Mouse (Mus musculus): Measurements from ENCODE around the gene Hbp1.

The Hbp1 gene

DNA sequence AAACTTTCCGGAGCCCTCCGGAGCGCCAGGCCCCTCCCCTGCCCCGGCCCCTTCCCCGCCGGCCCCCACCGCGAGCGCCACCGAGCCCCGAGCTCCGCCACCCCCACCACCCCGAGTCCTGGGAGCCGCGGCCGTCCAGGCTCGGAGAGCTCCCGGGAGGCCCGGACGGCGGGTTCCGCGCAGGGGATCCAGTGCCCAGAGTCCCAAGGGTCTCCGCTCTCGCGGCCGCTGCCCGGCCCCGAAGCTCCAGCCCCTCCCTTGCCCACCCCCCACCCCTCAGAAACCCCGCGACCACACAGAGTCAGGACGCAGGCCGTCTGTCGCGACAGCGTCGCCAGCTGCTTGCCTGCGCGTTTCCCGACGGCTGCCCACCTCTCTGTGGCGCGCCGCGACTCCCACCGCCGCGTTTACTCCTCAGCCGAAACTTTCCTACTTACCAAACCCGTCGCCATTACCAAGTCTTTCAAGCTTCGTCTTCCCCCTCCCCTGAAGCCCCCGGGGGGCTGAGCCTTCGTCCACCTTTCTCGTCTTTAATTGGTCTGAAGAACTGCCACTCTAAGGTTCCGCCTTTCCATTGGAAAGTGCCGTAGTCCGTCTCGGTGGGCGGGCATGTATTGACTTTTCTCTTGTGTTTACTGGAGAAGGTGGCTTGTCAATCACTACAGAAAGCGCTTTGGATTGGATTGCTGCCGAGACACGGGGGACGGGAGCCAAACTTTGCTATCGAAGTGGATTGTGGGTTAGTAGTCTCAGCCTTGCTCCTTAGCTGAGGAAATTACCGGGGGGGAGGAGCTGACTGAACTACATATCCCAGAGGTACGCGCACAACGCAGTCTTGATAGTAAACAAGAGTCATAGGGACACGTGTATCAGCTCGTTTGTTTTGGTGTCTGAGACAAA is at the start of gene Hbp1:
TSS of gene Hbp1 (minus strand) at position 777 of the 900 bp plus-strand sequence.
- DNase-seq (ENCODE audit: low read depth, low spot score), result peak; percentile 99

DNA sequence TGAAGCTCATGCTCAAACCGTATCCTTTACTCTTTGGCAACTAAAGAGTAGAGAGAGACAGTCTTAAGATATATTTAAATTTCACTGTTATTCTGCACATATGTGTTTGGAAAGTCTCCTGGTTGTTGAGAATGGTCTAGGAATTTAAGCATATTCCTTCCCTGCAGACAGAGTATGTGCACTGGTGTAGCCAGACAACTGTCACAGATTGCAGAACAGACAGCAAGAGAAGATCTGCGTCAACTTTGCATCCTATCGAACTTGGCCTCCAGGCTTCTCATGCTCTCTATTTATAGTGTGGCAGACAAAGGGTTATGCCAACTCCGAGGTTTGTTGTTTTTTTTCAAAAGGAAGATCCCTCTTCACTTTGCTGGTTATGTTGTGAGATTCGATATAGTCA is 48.4 kb upstream of the Hbp1 start:
- DNase-seq (ENCODE audit: low read depth, low spot score), result no peak

DNA sequence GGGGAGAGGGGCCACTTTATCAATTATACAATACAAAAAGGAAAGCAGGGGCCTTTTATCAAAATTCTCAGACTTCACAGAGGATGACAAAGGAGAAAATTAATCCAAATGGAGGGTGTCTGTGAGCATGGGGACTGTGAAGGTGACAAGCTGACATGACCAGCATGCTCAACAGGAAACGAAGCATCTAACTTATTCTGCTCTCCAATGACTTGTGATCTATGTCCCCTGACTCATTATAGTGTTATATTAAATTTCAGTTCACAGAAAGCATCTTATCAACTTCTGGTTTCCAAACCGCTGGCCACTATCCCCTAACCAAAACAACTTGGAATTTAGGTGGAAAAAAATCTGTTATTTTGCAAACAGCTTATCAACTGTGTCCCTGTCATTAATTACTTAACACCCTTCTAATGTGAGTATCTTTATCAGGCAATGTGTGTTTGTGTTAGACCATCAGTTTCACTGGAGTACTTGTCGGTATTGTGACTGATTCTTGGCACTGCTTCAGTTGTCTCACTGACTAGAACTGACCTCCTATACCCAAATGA is 47.1 kb upstream of the Hbp1 start:
- no peak for DNase-seq (ENCODE audit: low read depth, low spot score)

DNA sequence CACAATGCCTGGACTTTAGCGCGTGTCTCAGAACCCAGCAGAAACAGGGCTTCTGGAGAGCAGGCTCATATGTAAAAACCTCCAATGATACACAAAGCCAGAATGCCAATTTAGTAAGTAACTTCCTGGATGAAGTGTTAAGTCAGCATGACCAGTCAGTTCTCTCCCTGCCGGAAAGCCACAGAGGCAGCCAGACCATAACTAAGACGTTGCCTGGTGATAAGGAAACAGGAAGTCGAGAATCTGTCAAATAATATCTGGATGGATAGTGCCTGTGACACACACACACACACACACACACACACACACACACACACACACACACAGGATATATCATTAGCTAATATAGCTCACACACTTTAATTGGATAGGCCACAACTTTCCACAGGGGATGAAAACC is 46.5 kb upstream of the Hbp1 start:
- peak; percentile 71 for DNase-seq (ENCODE audit: low read depth, low spot score)

DNA sequence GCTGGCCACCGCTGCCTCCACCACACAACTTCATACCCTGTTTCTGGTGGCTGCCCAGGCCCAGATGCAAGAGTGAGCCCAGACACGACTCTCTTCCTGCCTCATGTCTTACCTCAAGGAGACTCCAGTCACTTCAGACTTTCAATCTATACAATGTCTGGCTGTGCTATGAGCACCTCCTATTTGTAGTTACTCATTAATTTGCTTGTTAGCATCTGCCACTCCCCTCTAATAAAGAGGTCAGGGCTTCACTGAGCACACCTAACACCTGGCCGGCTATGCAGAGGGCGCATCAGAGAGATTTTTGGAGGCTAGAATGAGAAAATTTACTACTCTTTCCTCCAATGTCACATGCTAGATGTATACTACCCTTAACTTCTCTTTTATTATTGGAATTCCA is 40.2 kb upstream of the Hbp1 start:
- DNase-seq (ENCODE audit: low read depth, low spot score), result no peak

DNA sequence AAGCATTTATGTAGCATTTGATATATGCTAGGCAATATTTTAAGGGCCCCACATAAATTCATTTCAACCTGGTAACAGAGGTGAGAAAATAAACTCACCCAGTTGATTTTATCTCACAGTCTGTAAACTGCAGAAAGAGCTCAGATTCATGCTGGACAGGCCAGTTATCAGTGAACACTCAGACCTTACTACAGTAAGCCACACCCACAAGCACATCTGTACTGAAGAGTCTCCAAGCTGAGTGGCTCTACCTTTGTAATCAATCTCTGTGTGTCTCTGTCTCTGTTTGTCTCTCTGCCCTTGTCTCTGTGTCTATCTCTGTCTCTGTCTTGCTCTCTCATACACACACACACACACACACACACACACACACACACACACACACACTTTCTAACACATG is 39.4 kb upstream of the Hbp1 start:
- DNase-seq (ENCODE audit: low read depth, low spot score), result no peak

DNA sequence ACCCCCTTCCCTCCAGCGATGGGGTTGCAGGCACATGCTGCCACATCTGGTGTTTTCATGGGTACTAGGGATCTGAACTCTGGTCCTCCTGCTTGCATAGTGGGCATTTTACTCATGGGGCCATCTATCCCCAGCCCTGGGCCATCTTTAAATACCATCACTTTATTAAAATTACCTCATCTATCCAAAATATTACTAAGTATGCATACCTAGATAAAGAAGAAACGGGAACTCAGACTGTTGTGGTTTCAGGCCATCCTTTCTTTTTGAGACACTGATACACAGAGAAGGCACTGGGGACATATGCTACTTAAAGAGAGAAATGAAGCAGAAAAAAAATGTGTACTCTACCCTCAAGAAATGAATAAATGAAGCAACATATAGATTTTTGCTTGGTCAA is 36.1 kb upstream of the Hbp1 start:
- DNase-seq (ENCODE audit: low read depth, low spot score), result no peak

DNA sequence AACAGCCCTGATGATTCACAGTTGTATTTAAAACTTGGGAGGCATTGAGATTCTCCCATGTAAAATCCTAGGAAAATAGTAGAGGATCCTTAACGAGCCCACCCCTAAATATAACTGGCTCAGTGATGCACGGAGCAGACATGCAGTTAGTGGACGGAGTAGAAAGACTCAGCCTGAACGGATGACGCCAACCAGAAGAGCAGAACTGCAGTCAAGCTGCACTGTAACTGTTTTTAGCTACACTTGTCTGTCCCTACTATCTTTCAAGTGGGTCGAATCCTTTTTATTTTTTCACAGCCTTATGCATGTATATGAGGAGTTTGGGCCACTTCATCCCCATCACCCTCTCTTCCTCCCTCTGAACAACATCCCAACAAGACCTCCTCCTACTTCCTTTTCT is 35.4 kb upstream of the Hbp1 start:
- DNase-seq (ENCODE audit: low read depth, low spot score), result no peak

DNA sequence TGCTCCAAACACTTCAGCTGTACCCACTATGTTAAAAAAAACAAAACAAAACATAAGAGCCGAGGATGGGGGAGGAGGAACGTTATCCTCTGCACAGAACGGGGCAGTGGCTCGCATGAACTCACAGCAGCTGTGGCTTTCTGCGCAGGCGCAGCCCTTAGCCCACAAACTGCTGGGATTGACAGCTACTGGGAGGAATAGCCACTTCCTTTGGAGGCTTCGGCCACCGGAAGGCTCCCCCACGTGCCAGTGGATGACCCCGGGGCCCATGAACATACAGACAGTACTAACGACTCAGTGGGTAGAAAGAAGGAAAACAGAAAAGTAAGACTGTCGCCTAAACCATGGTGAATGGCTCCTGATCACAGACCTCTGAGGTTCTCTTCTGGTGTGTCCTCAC is 34.3 kb upstream of the Hbp1 start:
- DNase-seq (ENCODE audit: low read depth, low spot score), result peak; percentile 40

DNA sequence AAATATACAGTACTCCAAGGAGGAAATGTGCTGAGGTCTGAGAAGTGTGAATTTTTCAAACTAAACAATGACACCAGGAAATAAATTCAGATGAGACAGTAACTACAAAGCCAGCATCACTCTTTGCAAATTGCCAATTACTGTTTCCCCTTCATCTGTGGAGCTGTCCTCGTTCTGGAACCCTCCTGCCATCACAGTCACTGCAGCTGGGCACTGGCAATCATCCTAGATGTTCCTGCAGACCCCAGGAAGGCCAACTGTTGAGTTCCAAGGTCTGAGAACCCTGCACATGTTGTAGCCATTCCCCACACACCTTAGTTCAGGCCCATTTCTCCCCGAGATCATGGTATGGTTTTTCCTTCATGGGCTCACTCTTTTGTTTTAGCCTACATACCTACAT is 33.9 kb upstream of the Hbp1 start:
- no peak for DNase-seq (ENCODE audit: low read depth, low spot score)

DNA sequence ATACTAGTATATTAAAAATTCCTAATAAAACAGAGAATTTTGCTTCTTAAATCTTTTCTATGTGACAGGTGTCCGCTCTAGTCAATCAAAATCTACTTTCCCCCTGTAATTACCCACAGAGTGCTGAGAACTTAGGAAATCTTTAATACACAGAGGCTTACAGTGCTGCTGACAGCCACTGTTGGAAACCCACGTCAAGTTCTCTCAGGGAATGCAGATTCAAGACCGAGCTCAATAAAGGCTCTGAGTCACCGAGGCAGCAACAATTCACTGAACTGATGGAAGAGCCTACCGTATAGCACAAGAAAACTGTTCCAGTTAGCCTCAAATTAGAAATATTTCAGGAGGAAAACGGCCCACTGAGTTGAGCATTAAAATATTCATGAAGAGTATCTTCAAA is 33.4 kb upstream of the Hbp1 start:
- DNase-seq (ENCODE audit: low read depth, low spot score), result no peak

DNA sequence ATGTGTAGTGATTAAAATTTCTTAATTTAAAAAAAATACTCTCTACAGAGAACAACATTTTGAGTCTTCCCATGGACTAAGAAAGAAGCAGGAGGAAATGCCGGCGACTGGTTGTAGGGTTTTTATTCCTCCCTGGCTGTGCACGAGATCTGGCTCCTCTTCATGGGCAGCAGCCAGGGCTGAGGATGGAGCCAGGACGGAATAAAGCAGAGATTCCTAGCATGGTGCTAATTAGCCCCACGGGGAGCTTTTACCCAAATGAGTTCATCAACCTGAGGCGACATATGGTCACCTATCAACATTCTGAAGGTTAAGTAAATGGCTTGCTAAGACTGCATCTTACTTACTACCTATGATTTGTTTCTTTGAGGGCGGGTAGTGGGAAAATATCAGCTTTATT is 32.9 kb upstream of the Hbp1 start:
- DNase-seq (ENCODE audit: low read depth, low spot score), result no peak

DNA sequence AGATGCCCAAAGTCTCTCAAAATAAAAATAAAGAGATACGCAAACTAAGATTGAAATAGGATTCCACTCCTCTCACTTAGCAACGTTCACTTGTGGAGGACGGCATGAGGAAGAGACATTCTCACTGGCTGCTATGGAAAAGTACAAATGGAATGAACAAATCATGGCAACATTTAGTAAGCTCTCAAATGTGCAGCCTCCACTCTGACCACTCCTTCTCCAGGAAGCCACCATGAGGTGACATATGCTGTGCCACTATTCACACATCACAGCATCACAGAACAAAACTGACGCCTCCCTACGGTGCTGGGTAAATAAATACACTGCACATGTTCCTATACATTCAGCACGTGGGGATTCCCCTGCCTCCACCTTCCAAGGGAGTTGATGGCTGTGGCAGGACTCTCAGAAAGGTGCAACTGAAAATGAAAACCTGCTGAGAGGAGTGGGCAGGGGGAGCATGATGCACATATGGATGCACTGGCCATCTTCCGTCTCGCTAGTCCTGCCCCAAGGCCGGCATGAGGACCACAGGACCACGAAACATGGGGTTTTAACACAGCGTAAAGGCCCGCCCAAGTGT is 27.4 kb upstream of the Hbp1 start:
- no peak for DNase-seq (ENCODE audit: low read depth, low spot score)

DNA sequence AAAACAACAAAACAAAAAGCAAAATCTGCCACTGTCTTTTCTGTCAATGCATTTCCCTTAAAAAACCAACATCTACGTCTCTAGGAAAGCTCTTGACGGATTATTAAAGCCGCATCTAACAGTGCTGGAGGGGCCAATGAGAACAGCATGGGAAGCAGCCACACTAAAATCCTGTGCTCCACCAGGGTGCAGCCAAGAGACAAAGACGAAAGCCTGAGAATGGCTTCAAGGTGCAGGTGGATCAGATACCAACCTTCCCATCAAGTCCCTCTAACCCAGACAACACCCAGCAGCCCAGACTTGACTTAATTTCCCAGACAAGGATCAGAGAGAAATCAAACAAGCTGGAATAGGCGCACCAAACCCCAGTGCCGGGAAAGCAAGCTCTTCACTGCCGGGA is 26.2 kb upstream of the Hbp1 start:
- DNase-seq (ENCODE audit: low read depth, low spot score), result peak; percentile 49

DNA sequence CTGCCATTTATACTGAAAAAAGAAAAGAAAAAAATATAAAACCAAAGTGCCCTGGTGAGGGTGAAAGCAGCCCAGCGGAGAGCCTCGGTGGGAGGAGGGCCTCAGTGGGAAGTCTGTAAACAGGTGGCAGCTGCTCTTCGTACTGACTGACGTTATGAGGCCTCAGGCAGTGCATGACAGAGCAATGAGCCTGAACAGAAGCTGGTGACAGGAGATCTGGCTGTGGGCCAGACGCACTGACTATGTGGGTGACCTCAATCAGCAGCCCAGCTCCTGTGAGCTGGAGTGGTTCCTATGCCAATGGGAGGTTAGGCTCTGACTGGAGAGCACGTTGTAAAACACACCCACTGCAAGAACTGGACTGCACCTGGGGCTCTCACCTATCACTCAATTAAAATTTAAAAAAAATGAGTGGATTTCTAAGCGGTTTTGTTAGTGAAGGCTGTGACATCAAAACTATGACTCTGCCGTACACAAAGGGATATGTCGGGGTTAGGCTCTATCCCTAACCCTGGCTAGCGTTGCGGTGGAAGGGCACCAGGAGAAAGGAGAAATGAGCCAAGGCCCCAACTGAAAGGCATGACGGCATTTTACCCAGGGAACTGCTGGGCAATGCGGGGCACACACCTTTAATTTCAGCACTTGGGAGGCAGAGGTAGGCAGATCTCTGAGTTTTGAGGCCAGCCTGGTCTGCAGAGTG is 23.3 kb upstream of the Hbp1 start:
- DNase-seq (ENCODE audit: low read depth, low spot score), result peak; percentile 29

DNA sequence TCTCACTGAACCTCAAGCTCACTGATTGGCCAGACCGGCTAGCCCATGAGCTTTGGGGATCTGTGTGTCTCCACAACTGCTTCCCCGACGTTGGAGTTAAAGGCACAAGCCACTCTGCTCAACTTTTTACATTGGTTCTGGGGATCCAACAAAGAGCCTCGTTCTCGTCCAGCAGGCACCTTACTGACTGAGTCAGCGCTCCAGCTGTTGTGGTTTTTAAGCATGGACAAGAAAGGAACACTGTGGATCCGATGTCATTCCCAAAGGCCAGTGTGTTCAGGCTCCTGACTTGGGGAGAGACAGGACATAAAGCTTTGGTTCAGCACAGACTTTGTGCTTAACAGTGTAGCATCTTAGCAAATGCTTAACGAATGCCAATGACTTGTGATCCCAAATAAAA is 21.2 kb upstream of the Hbp1 start:
- no peak for DNase-seq (ENCODE audit: low read depth, low spot score)

DNA sequence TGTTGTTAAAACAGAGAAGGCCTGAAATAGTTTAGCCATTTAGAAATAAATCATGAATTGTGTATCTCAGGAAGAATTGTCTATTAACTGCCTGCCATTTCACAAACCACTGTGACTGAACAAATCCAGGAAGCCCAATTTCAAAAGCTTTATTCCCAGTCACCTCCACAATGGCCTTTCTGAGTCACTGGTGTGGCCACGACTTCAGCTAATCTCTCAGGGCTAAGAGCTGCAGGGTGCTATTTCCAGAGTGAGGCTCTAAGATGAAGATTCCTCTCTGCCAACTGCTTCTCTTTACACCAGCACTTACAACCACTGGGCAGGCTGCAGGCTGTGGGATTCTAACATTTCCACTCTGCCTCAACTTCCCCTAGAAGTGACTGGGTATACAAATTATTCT is 18.8 kb upstream of the Hbp1 start:
- DNase-seq (ENCODE audit: low read depth, low spot score), result no peak

DNA sequence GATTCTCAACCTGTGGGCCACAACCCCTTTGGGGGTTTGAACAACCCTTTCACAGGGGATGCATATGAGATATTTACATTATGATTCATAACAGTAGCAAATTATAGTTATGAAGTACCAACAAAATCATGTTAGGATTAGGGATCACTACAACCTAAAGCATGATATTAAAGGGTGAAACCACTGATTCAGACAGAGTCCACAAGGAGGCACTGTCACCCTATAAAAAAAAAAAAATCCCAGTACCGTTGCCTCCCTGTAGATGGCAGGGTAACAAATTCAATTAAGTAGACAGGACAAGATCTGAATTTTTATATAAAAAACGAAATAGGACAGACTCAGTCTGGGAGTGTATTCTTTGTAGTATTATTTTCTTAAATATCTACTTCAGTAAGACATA is 17.2 kb upstream of the Hbp1 start:
- peak; percentile 79 for DNase-seq (ENCODE audit: low read depth, low spot score)

DNA sequence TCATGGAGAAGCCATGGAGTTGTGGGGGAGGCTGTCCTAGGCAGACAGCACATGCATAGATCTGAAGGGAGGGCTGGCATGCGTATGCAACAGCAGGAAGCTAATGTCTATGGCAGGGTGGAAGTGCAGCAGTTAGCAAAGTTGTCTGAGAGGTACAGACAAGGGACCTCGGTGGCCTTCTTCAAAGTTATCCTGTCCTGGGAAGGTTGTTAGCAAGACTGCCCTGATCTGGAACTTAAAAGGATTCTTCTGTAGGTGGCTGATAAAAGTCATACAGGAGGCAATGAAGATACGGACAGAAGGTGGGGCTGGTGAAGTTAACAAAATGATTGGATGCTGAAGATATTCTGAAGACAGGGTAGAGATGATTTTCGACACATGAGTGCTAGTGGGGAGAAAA is 16.1 kb upstream of the Hbp1 start:
- DNase-seq (ENCODE audit: low read depth, low spot score), result no peak

DNA sequence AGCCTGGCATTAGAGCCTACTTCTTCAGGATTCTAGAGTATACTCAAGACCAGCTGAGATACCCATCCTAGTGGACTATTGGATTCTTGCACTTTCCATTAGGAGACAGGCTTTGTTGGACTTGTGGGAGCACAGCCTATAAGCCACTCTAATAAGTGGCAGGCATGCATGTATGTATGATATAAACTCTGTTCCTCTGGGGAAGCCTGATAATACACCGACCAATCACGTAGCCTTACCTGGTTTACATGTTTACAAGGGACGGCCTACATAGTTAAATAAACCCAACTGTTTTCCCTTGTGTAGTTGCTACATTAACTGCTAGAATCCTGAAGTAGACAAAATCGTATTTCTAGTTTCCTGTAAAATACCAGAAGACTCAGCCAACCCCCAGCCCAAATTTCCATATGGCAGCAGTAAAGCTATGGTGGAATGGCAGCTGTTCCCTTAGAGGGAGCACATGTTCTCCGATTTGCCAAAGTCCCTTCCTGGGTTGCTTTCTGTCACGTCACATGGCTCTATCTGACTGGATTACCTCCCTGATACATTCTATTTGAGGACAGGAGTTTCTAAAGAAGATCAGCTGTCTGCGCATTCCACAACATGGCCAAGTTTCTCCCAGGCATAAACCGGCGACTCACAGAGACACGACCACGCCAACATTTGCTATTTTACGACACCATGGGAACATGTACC is 15.3 kb upstream of the Hbp1 start:
- DNase-seq (ENCODE audit: low read depth, low spot score), result no peak

DNA sequence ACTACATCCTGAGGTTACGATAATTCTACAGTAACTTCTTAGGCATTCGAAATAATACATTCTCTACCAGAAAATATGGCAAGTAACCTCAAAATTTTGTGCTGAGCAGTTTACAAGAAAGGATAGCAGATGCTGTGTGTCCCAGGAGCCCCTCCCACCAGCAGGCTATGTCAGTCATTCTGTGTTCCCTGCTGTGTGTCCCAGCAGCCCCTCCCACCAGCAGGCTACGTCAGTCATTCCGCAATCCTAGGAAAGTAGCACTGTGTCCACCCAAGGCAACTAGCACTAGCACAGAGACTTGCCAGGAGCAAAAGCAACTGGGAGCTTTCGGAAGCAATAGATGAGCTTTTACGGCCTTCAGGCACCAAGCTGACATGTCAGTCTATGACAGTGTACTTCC is 13.7 kb upstream of the Hbp1 start:
- DNase-seq (ENCODE audit: low read depth, low spot score), result no peak

DNA sequence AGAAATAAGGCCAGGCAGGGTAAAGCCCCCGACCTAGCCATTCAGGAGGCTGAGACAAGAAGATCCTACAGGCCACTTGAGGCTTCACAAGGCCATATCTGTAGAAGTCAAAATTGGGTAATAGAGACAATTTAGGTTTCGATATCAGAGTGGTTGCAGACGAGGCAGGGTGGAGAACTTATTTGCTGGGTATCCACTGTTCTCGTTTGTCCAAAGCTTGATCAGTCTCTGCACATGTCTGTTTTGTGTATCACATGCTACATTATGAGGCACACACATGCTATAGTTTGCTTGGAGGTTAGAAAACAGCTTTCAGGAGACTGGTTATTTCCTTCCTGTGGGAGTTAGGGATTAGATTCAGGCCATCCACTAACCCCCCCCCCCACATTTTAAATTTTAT is 5.5 kb upstream of the Hbp1 start:
- DNase-seq (ENCODE audit: low read depth, low spot score), result no peak

Measured in CD4-positive, CD25-positive, alpha-beta regulatory T cell, adult 2 months (primary cell).